Mouse (Mus musculus): ENCODE results near the gene Phgr1.

DNA sequence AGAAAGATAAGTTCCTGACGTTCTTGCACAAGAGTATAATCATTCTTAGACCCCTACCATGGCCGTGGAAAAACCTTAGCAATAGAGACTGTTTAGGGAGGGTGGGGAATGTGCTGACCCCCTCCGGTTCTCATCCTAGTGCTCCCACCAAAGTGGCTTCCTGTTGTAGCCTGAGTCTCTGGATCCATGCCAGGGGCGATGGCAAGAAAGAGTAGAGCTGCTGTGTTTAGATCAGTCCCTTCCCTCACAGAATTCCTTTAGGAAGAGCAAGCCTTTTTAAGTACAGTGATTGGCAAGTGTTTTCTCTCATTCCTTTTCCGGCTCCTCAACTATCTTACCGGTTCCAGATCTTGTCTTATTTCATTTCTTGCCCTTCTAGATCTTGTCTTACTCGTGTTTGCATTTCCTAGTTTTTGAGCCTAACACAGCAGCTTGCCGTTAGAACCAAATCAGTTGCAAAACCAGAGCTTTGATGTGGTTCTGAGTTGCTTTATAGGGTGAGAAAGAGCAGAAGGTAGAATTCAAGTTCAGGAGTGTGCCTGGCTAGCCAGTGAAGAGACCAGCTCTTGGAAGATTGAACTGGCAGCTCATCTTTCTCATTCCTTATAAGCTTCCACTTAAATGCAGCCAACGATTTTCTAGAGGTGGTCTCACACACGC lies 25.1 kb upstream of the Phgr1 start:
- TF ChIP-seq CTCF (IDR thresholded peaks at IDR 0.05; ENCODE audit: low read depth) = no peak
- no peak for TF ChIP-seq EP300 (IDR thresholded peaks at IDR 0.05; ENCODE audit: low read depth)
